Mouse (Mus musculus) ES-Bruce4 (cell line): Measurements from ENCODE around the gene Tmem38a. TPM values are rescaled to one million over a fixed set of nuclear protein-coding genes. Genes with fewer than 3 reads are reported as not detected.

Experiments used
- H3K27ac ChIP-seq: 2 replicates; pipeline ENCODE4 v1.5.1; 2012; ENCODE audit warnings: low read length, inconsistent platforms; ENCODE audit not compliant: insufficient read depth
- H3K27me3 ChIP-seq: 2 replicates; pipeline ENCODE4 v1.6.1; 2012; ENCODE audit warnings: mild to moderate bottlenecking, low read length, inconsistent platforms; ENCODE audit not compliant: control insufficient read depth, poor library complexity, insufficient read depth, severe bottlenecking
- H3K36me3 ChIP-seq: 2 replicates; pipeline ENCODE4 v1.6.1; 2012; ENCODE audit warnings: inconsistent platforms, mild to moderate bottlenecking, low read length, moderate library complexity; ENCODE audit not compliant: control insufficient read depth, poor library complexity, insufficient read depth, severe bottlenecking
- H3K4me1 ChIP-seq: one replicate; pipeline ENCODE4 v1.8.1; 2011; ENCODE audit warnings: low read length; ENCODE audit not compliant: control insufficient read depth, insufficient read depth
- H3K4me3 ChIP-seq: 2 replicates; pipeline ENCODE4 v1.5.1; 2011; ENCODE audit warnings: low read depth, mild to moderate bottlenecking, low read length
- H3K9ac ChIP-seq: 2 replicates; pipeline ENCODE4 v1.6.1; 2012; ENCODE audit warnings: low read depth, mild to moderate bottlenecking, inconsistent platforms; ENCODE audit not compliant: poor library complexity, severe bottlenecking
- H3K9me3 ChIP-seq: replicated peaks from 2 replicates; pipeline ENCODE4 v1.6.1; 2012; ENCODE audit warnings: mild to moderate bottlenecking, low read length, inconsistent platforms; ENCODE audit not compliant: control insufficient read depth, poor library complexity, insufficient read depth, severe bottlenecking
- EP300 ChIP-seq: IDR thresholded peaks from 2 replicates; pipeline ENCODE4 v1.6.1; 2011; ENCODE audit warnings: low read depth, low read length; ENCODE audit not compliant: insufficient read depth
- POLR2A ChIP-seq: IDR thresholded peaks from one replicate; pipeline ENCODE4 v1.8.1; 2011; ENCODE audit warnings: low read length; ENCODE audit not compliant: insufficient read depth
- polyA plus RNA-seq: library from polyadenylated mRNA; stranded (reverse); fragments of >200 nt; gene quantifications from 2 replicates; pipeline ENCODE4 v1.2.4, GENCODE M21; 2011; ENCODE audit warnings: low read depth; ENCODE audit not compliant: missing spikeins, insufficient read depth, insufficient read length

Gene Tmem38a
- polyA plus RNA-seq, 1 experiment, result 12.2 TPM

DNA sequence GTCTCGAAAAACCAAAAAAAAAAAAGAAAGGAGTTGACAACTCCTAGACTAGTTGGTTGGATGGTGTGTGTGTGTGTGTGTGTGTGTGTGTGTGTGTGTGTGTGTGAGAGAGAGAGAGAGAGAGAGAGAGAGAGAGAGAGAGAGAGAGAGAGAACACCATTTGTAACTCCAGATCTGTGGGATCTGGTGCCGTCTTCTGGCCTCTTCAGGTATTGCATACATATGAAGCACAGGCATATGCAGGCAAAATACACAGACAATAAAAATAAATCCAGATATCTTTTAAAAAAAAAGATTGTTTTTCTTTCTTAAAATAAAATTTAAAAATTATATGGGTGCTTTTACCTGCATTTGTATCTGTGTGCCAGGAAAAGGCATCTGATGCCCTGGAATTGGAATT is 18.3 kb downstream of the Tmem38a start:
- TF ChIP-seq EP300 (no peak), POLR2A (no peak)
- Histone ChIP-seq H3K9ac (no peak overlapping the region), H3K9me3 (no peaks in the 10 kb centered on the region), H3K27ac (no peak overlapping the region), H3K27me3 (no peaks in the 10 kb centered on the region), H3K4me3 (no peak overlapping the region), H3K36me3 (no peaks in the 10 kb centered on the region), H3K4me1 (no peaks in the 10 kb centered on the region)

Other genes with a start within 250 kb of the Tmem38a start
- gene Eps15l1, start 150.6 kb upstream of the Tmem38a start, polyA plus RNA-seq, result 89.5 and 90.9 TPM in 2 replicates
- gene Calr3, start 128.2 kb upstream of the Tmem38a start, polyA plus RNA-seq, result 2.9 and 3.3 TPM in 2 replicates
- gene 1700030K09Rik, start 128.2 kb upstream of the Tmem38a start, polyA plus RNA-seq, result 5.8 and 6.9 TPM in 2 replicates
- 106 TPM in 2 replicates for gene Cherp, start 96.8 kb upstream of the Tmem38a start, polyA plus RNA-seq
- 23.6 and 24.6 TPM in 2 replicates for gene Slc35e1, start 79.4 kb upstream of the Tmem38a start, polyA plus RNA-seq
- 10.2 and 11.2 TPM in 2 replicates for gene Med26, start 23.8 kb upstream of the Tmem38a start, polyA plus RNA-seq
- 77.7 and 78.7 TPM in 2 replicates for gene Smim7, start 967 bp upstream of the Tmem38a start, polyA plus RNA-seq
- gene Nwd1, start 74.7 kb downstream of the Tmem38a start, polyA plus RNA-seq, result 0.91 and 0.94 TPM in 2 replicates
- gene Sin3b, start 151.2 kb downstream of the Tmem38a start, polyA plus RNA-seq, result 196 and 208 TPM in 2 replicates
- not detected in 2 replicates for gene F2rl3, start 189.8 kb downstream of the Tmem38a start, polyA plus RNA-seq